Mouse (Mus musculus) fat pad, adult 2 months (tissue): ENCODE data around the gene Psen2.

Experiments used
- DNase-seq: peaks from one replicate; pipeline ENCODE4 v3.0.0-alpha.2; 2011; ENCODE audit warnings: low read depth, low spot score; ENCODE audit errors: extremely low read depth

The Psen2 gene

DNA sequence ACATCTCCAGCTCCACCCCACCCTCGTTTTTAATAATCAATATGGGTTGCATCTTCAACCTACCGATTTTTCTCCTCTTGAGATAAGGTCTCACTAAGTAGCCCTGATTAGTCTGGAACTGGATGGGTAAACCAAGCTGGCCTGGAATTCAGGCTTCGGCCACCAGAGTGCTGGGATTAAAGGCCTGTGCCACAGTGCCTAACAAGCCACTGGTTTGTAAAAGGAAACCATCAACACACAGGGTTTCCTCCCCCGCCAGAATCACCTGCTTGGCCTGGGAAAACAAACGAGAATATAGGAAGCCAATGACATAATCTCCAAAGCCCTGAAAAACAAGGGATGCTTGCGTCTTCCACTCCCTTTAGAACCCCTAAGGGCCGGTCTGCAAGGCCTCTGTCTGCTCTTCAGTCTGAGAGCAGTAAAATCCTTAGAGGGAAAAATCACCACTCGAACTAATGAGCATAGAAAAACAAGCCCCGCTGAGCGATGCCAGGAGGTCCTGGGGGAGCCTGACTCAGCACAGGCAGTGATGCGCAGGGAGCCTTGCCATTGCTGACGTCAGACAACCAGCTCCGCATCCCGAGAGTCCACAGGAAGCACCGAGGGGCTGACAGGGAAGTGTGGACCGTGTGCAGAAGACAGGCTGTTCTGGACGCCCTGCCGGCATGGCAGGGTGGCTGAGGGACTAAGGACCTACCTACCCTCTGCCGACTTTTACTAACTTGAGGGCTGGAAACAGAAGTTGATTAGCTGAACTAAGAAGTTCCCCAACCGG, 13.4 kb downstream of the Psen2 start:
- no peak for DNase-seq

DNA sequence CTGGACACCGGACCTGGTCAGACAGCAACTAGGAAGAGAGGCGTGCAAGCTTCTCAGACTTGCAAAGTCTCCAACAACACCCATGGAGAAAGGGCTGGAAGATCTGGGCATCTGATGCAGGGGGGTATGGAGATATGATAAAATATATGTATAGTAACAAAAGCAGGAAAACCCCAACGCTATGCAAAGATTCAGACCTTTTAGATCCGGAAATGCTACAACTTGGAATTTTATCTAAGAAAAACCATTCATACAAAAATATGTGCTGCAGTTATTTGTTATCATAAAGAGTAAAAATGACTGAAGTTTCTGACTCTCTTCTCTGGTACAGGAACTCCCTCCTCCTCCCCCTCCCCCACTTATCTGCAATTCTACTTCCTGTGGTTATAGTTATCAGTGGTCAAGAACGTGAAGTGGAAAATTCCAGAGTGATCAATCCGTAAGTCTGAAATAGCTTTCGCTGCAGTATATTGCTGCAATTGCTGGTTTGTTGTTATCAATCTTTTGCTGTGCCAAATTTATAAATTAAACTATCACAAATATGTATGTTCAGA, 14.6 kb downstream of the Psen2 start:
- DNase-seq, result no peak

GRCm38 (mm10) chr1:180247901-180248300, 15.3 kb downstream of the Psen2 start:
- DNase-seq, result no peak

DNA sequence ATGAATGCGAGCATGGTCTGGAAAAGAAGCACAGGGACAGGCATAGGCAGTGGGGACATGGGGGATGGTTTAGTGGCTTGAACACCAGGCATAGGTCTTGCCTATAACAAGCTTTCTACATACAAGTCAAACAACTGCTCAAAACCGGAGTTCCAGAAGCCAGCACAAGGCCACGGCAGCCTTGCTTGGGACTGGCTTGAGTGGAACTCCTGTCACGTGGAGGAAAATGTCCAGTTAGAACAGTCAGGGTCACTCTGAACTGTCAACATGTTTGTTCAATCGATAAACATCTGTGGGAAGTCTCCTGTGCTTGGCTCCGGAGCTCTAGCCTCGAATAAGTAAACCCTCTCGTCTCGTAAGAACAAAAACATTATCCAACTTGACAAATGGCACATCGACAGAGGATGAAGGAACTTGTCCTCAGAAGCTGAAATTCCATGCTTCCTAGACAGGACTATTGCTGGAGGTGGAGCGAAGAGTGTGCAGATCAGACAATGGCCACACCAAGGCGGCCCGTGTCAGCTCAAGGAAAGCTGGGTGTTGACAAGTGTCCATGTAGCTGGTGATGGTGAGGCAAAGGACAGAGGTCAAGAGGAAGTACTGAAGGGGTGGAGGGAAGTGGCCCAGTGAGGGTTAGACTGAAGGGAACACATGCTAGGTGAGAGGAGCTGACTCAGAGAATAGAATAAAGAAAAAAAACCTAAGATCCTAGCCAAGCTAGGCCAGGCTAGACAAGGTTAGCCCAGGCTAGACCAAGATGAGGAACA, 17.3 kb downstream of the Psen2 start:
- no peak for DNase-seq

- no peak for DNase-seq
Observed at GRCm38 (mm10) chr1:180231729-180232128, 31.5 kb downstream of the Psen2 start.

DNA sequence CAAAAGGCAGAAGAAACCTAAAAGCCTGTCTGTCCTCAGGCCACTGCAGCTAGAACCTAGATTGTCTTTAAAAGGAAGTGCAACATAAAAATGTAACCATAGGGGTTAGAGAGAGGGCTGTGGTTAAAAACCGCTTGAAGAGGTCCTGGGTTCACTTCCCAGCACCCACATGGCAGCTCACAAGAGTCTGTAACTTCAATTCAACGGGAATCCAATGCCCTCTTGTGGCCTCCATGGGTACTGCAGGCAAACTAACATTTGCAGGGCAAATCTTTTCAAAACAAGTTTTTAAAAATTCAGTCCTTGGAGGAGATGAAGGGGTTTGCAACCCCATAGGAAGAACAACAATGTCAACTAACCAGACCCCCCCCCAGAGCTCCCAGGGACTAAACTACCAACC, 32.7 kb downstream of the Psen2 start:
- no peak for DNase-seq

GRCm38 (mm10) chr1:180229906-180230305, 33.3 kb downstream of the Psen2 start:
- DNase-seq, result no peak

DNA sequence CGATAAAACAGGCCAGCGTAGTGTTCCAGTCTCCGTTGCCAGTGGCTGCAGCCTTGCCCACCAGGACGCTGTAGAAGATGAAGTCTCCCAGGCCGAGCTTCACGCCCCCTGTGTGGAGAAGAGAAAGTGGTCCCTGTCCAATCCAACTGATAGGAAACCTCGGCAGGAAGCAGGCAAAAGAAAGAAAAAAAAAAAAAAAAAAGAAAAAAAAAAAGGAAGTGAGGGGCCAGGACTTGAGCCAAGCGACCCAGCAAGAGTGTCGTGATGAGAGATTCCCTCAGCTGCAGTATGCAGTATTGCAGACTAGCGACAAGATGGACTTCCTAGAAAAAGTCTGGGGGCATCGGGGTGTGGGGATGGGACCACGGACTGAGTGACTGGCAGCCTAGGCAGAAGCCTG, 34.4 kb downstream of the Psen2 start:
- no peak for DNase-seq

GRCm38 (mm10) chr1:180226766-180227165, 36.5 kb downstream of the Psen2 start:
- no peak for DNase-seq

GRCm38 (mm10) chr1:180226221-180226713, 37.0 kb downstream of the Psen2 start:
- no peak for DNase-seq

DNA sequence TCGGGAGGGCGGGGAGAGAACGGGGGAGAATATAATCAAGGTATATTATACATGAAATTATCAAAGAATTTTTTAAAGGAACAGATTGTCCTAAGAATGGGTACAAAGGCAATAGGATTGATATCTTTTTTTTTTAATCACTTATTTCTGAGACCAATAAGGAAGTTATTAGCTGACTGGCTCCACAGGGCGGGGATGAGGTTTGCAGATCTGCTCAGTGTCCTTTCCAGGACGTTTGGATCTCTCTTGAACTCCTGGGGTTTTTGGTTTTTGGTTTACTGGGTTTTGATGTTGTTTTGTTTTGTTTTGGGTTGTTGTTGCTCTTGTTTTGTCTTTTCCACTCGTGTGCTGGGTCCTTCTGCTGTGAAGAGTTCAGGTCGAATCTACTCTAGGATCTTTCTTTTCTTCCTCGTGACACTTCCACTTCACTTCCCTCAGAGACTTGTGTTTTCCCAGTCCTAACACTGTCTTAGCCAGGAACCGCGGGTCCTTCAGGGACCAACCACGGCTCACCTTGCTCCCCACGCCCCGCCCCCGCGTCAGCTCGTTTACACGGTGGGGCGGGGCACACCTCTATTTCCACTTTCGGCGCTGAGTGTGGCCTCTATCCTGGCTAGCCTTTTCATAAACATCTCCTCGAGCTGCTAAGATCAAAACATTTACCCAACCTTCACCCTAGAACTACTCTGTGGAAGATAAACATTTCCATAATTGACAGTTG, 37.6 kb downstream of the Psen2 start:
- DNase-seq, result no peak

DNA sequence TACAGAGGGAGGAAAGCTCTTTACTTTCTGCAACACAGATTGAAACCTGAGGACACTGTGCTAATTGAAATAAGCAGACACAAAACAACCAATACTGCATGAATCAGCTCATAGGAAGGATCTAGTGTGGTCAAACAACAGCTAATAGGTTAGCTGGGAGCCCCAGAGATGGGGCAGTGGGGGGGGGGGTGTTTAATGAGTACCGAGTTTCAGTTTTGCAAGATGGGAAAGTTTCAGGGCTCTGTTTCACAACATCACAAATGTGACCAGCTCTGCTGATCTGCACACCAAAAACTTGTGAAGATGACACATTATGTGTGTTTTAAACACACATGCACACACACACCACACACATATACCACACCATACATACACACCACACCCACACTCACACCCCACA, 41.2 kb downstream of the Psen2 start:
- DNase-seq, result no peak

DNA sequence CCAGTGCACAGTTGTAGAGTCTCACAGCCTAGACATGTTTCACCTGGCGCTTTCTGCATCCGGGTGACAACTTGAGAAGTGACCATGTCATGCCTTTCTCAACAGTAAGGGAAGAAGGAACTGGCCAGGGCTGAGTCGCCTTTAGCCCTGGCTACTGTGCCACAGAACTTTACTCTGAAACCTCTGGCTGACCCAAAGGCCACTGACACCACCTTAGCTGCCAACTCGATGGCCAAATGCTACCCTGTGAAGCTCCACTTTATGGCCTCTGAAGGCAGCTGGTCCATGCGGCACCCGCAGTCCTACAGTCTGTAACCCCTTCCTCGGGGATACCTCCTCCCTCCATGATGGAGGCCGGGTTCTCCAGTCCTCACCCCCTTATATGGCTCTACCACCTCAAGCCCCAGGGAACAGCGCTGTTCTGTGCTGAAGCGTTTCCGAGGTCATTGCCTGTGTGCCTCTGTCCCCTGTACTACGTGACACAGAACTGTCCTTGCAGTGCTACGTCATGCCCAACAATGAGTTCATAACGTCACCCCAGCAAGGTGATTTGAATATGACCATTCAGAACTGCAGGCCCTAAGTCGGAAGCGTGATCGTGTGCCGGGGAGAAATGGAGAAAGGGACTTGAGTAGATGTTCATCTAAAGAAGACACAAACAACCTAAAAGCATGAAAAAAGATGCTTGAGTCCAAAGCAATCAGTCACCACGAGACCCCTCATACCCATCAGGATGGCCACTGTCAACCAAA, 42.3 kb downstream of the Psen2 start:
- no peak for DNase-seq

- DNase-seq, result no peak
Observed at GRCm38 (mm10) chr1:180216541-180217276, 46.5 kb downstream of the Psen2 start.

GRCm38 (mm10) chr1:180215044-180215443, 48.2 kb downstream of the Psen2 start:
- no peak for DNase-seq

- DNase-seq, result no peak
Observed at GRCm38 (mm10) chr1:180212911-180213310, 50.3 kb downstream of the Psen2 start.

DNA sequence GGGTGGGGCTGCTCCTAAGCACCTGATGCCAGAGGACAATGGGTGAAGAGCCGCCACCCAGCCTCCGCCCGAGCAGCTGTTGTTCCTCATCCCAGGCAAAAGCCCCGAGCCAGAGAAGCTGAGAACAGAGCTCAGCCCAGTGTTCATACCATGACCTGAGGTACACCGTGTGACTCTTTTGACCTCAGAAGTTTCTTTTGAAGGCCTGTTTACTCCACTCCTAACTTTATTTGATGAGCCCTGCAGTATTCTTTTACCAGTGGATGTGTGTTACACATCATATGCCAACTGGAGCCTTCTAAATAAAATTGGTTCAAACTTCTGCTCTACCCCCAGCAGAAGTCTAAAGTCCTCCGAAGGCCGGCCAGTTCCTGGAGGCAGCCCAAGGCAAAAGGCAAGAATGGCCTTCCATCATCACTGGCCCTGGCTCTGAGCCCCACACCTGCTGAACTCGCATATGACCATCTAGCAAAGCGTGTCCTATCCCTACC, 52.4 kb downstream of the Psen2 start:
- DNase-seq, result no peak

GRCm38 (mm10) chr1:180210031-180210432, 53.2 kb downstream of the Psen2 start:
- no peak for DNase-seq

- DNase-seq, result no peak
Observed at GRCm38 (mm10) chr1:180208370-180208769, 54.9 kb downstream of the Psen2 start.

- no peak for DNase-seq
Observed at GRCm38 (mm10) chr1:180200722-180201121, 62.5 kb downstream of the Psen2 start.
